Mouse (Mus musculus): ENCODE data around the gene Chn2. TPM values are rescaled to one million over a fixed set of nuclear protein-coding genes. Genes with fewer than 3 reads are reported as not detected.

Gene Chn2
- polyA plus RNA-seq, 1 experiment from 2014 or later, result 15.3 TPM

GRCm38 (mm10) chr6:54253881-54254280 lies 214.5 kb downstream of the Chn2 start:
- DNase-seq (ENCODE audit: low spot score) (no peak), ATAC-seq (ENCODE audit: low read depth) (0 out of 2 replicates have a peak, but pooled peaks have one; percentile 34)
- H3K4me1 ChIP-seq (ENCODE audit: control insufficient read depth, insufficient read depth, low read length), result 0 out of 2 replicates have a peak, but pooled peaks cover under 1% of the 10 kb centered on the region
- no peak overlapping the region for H3K4me3 ChIP-seq (ENCODE audit: low read depth, low read length)
- no peak overlapping the region for H3K9ac ChIP-seq (ENCODE audit: low read depth, low read length)
- WGBS, result 55% methylated on average over 7 of the region's 7 CpGs
- H3K36me3 ChIP-seq (ENCODE audit: control insufficient read depth, insufficient read depth, low read length), result no peaks in the 10 kb centered on the region
- H3K9me3 ChIP-seq (ENCODE audit: control insufficient read depth, low read length), result no peaks in the 10 kb centered on the region
- no peak overlapping the region for H3K4me2 ChIP-seq (ENCODE audit: low read depth, low read length)
- no peak overlapping the region for H3K27ac ChIP-seq (replicated peaks; ENCODE audit: low read depth, low read length)
- H3K27me3 ChIP-seq (replicated peaks; ENCODE audit: control insufficient read depth, insufficient read depth, low read length), result no peaks in the 10 kb centered on the region

GRCm38 (mm10) chr6:54254759-54255158 lies 215.4 kb downstream of the Chn2 start:
- no peak overlapping the region for H3K4me2 ChIP-seq (ENCODE audit: low read depth, low read length)
- H3K36me3 ChIP-seq (ENCODE audit: control insufficient read depth, insufficient read depth, low read length), result no peaks in the 10 kb centered on the region
- H3K4me3 ChIP-seq (ENCODE audit: low read depth, low read length), result no peak overlapping the region
- no peak for ATAC-seq (ENCODE audit: low read depth)
- H3K4me1 ChIP-seq (ENCODE audit: control insufficient read depth, insufficient read depth, low read length), result no peaks in the 10 kb centered on the region
- H3K27me3 ChIP-seq (replicated peaks; ENCODE audit: control insufficient read depth, insufficient read depth, low read length), result no peaks in the 10 kb centered on the region
- no peak overlapping the region for H3K9ac ChIP-seq (ENCODE audit: low read depth, low read length)
- WGBS, result 62% methylated on average over 6 of the region's 6 CpGs
- DNase-seq (ENCODE audit: low spot score), result no peak
- H3K27ac ChIP-seq (replicated peaks; ENCODE audit: low read depth, low read length), result no peak overlapping the region
- H3K9me3 ChIP-seq (ENCODE audit: control insufficient read depth, low read length), result no peaks in the 10 kb centered on the region

- WGBS, result 41% methylated on average over 11 of the region's 11 CpGs
- ATAC-seq (ENCODE audit: low read depth), result peak; percentile 66
- no peaks in the 10 kb centered on the region for H3K4me1 ChIP-seq (ENCODE audit: control insufficient read depth, insufficient read depth, low read length)
- H3K27ac ChIP-seq (replicated peaks; ENCODE audit: low read depth, low read length), result no peak overlapping the region
- H3K4me2 ChIP-seq (ENCODE audit: low read depth, low read length), result no peak overlapping the region
- no peak for DNase-seq (ENCODE audit: low spot score)
- no peaks in the 10 kb centered on the region for H3K27me3 ChIP-seq (replicated peaks; ENCODE audit: control insufficient read depth, insufficient read depth, low read length)
- H3K36me3 ChIP-seq (ENCODE audit: control insufficient read depth, insufficient read depth, low read length), result no peaks in the 10 kb centered on the region
- H3K9me3 ChIP-seq (ENCODE audit: control insufficient read depth, low read length), result no peaks in the 10 kb centered on the region
- no peak overlapping the region for H3K4me3 ChIP-seq (ENCODE audit: low read depth, low read length)
- no peak overlapping the region for H3K9ac ChIP-seq (ENCODE audit: low read depth, low read length)
Observed at GRCm38 (mm10) chr6:54255321-54255720, 216.0 kb downstream of the Chn2 start.

GRCm38 (mm10) chr6:54256397-54256796 lies 217.0 kb downstream of the Chn2 start:
- no peaks in the 10 kb centered on the region for H3K9me3 ChIP-seq (ENCODE audit: control insufficient read depth, low read length)
- H3K4me1 ChIP-seq (ENCODE audit: control insufficient read depth, insufficient read depth, low read length), result no peaks in the 10 kb centered on the region
- H3K36me3 ChIP-seq (ENCODE audit: control insufficient read depth, insufficient read depth, low read length), result no peaks in the 10 kb centered on the region
- no peak overlapping the region for H3K9ac ChIP-seq (ENCODE audit: low read depth, low read length)
- H3K27me3 ChIP-seq (replicated peaks; ENCODE audit: control insufficient read depth, insufficient read depth, low read length), result no peaks in the 10 kb centered on the region
- DNase-seq (ENCODE audit: low spot score) (no peak), ATAC-seq (ENCODE audit: low read depth) (no peak)
- no peak overlapping the region for H3K4me3 ChIP-seq (ENCODE audit: low read depth, low read length)
- no peak overlapping the region for H3K27ac ChIP-seq (replicated peaks; ENCODE audit: low read depth, low read length)
- H3K4me2 ChIP-seq (ENCODE audit: low read depth, low read length), result no peak overlapping the region
- WGBS, result 64% methylated on average over 10 of the region's 10 CpGs

- no peak overlapping the region for H3K9ac ChIP-seq (ENCODE audit: low read depth, low read length)
- no peaks in the 10 kb centered on the region for H3K27me3 ChIP-seq (replicated peaks; ENCODE audit: control insufficient read depth, insufficient read depth, low read length)
- H3K27ac ChIP-seq (replicated peaks; ENCODE audit: low read depth, low read length), result no peak overlapping the region
- no peak overlapping the region for H3K4me3 ChIP-seq (ENCODE audit: low read depth, low read length)
- H3K4me1 ChIP-seq (ENCODE audit: control insufficient read depth, insufficient read depth, low read length), result no peaks in the 10 kb centered on the region
- no peak for ATAC-seq (ENCODE audit: low read depth)
- no peaks in the 10 kb centered on the region for H3K36me3 ChIP-seq (ENCODE audit: control insufficient read depth, insufficient read depth, low read length)
- WGBS, result 73% methylated on average over 3 of the region's 3 CpGs
- H3K4me2 ChIP-seq (ENCODE audit: low read depth, low read length), result no peak overlapping the region
- no peaks in the 10 kb centered on the region for H3K9me3 ChIP-seq (ENCODE audit: control insufficient read depth, low read length)
- no peak for DNase-seq (ENCODE audit: low spot score)
Observed at GRCm38 (mm10) chr6:54257552-54257951, 218.2 kb downstream of the Chn2 start.

GRCm38 (mm10) chr6:54258462-54258861 lies 219.1 kb downstream of the Chn2 start:
- no peaks in the 10 kb centered on the region for H3K9me3 ChIP-seq (ENCODE audit: control insufficient read depth, low read length)
- ATAC-seq (ENCODE audit: low read depth), result no peak
- H3K9ac ChIP-seq (ENCODE audit: low read depth, low read length), result no peak overlapping the region
- no peaks in the 10 kb centered on the region for H3K27me3 ChIP-seq (replicated peaks; ENCODE audit: control insufficient read depth, insufficient read depth, low read length)
- no peak for DNase-seq (ENCODE audit: low spot score)
- H3K4me2 ChIP-seq (ENCODE audit: low read depth, low read length), result no peak overlapping the region
- H3K36me3 ChIP-seq (ENCODE audit: control insufficient read depth, insufficient read depth, low read length), result no peaks in the 10 kb centered on the region
- 80% methylated on average over 5 of the region's 5 CpGs for WGBS
- H3K4me3 ChIP-seq (ENCODE audit: low read depth, low read length), result no peak overlapping the region
- H3K27ac ChIP-seq (replicated peaks; ENCODE audit: low read depth, low read length), result no peak overlapping the region
- no peaks in the 10 kb centered on the region for H3K4me1 ChIP-seq (ENCODE audit: control insufficient read depth, insufficient read depth, low read length)

- Histone ChIP-seq H3K27ac (replicated peaks; ENCODE audit: low read depth, low read length) (no peak overlapping the region), H3K9ac (ENCODE audit: low read depth, low read length) (no peak overlapping the region), H3K4me1 (ENCODE audit: control insufficient read depth, insufficient read depth, low read length) (no peaks in the 10 kb centered on the region), H3K27me3 (replicated peaks; ENCODE audit: control insufficient read depth, insufficient read depth, low read length) (no peaks in the 10 kb centered on the region), H3K9me3 (ENCODE audit: control insufficient read depth, low read length) (no peaks in the 10 kb centered on the region), H3K4me3 (ENCODE audit: low read depth, low read length) (no peak overlapping the region), H3K36me3 (ENCODE audit: control insufficient read depth, insufficient read depth, low read length) (no peaks in the 10 kb centered on the region), H3K4me2 (ENCODE audit: low read depth, low read length) (no peak overlapping the region)
- WGBS, result 60% methylated on average over 2 of the region's 2 CpGs
- ATAC-seq (ENCODE audit: low read depth) (no peak), DNase-seq (ENCODE audit: low spot score) (no peak)
Observed at GRCm38 (mm10) chr6:54262732-54263131, 223.4 kb downstream of the Chn2 start.

- Histone ChIP-seq H3K36me3 (ENCODE audit: control insufficient read depth, insufficient read depth, low read length) (no peaks in the 10 kb centered on the region), H3K9me3 (ENCODE audit: control insufficient read depth, low read length) (no peaks in the 10 kb centered on the region), H3K4me2 (ENCODE audit: low read depth, low read length) (no peak overlapping the region), H3K27me3 (replicated peaks; ENCODE audit: control insufficient read depth, insufficient read depth, low read length) (no peaks in the 10 kb centered on the region), H3K9ac (ENCODE audit: low read depth, low read length) (no peak overlapping the region), H3K27ac (replicated peaks; ENCODE audit: low read depth, low read length) (no peak overlapping the region), H3K4me1 (ENCODE audit: control insufficient read depth, insufficient read depth, low read length) (no peaks in the 10 kb centered on the region), H3K4me3 (ENCODE audit: low read depth, low read length) (no peak overlapping the region)
- no peak for ATAC-seq (ENCODE audit: low read depth)
- 75% methylated on average over 2 of the region's 2 CpGs for WGBS
- no peak for DNase-seq (ENCODE audit: low spot score)
Observed at GRCm38 (mm10) chr6:54263890-54264289, 224.5 kb downstream of the Chn2 start.

GRCm38 (mm10) chr6:54264537-54264936 lies 225.2 kb downstream of the Chn2 start:
- Histone ChIP-seq H3K4me3 (ENCODE audit: low read depth, low read length) (no peak overlapping the region), H3K9ac (ENCODE audit: low read depth, low read length) (no peak overlapping the region), H3K27ac (replicated peaks; ENCODE audit: low read depth, low read length) (no peak overlapping the region), H3K36me3 (ENCODE audit: control insufficient read depth, insufficient read depth, low read length) (no peaks in the 10 kb centered on the region), H3K27me3 (replicated peaks; ENCODE audit: control insufficient read depth, insufficient read depth, low read length) (no peaks in the 10 kb centered on the region), H3K4me2 (ENCODE audit: low read depth, low read length) (no peak overlapping the region), H3K9me3 (ENCODE audit: control insufficient read depth, low read length) (no peaks in the 10 kb centered on the region), H3K4me1 (ENCODE audit: control insufficient read depth, insufficient read depth, low read length) (no peaks in the 10 kb centered on the region)
- 75% methylated on average over 7 of the region's 7 CpGs for WGBS
- no peak for ATAC-seq (ENCODE audit: low read depth)
- no peak for DNase-seq (ENCODE audit: low spot score)
